Mouse (Mus musculus): ENCODE measurements around the gene Tagln2.

DNA sequence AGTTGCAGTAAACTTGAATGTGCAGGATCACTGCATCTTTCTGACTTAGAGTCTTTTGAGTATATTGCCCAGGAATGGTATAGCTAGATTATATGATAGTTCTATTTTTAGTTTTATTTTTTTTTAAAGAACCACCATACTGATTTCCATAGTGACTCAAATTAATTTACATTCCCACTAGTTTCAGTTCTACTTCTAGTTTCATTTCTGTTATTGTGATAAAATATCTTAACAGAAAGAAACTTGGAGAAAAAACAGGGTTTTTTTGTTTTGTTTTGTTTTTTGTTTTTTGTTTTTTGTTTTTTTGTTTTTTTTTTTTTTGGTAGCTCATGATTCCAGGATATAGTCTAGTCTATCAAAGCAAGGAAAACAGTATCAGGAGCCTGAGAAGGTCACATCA is 26.9 kb upstream of the Tagln2 start:
- no peak for TF ChIP-seq ZNF384 (IDR thresholded peaks at IDR 0.05; ENCODE audit: low read depth, low read length)
- TF ChIP-seq EP300 (IDR thresholded peaks at IDR 0.05; ENCODE audit: low read depth in 1 of 2, low read length in 2 of 2), result no peak
- no peak for TF ChIP-seq HCFC1 (IDR thresholded peaks at IDR 0.05; ENCODE audit: low read depth, low read length)

Measured in MEL (cell line).